Mouse (Mus musculus): Measurements from ENCODE around the gene Dock1. TPM values are rescaled to one million over a fixed set of nuclear protein-coding genes. Genes with fewer than 3 reads are reported as not detected.
A peak's percentile ranks its signal among the peaks of the same experiment; 100 is the strongest.

Dock1 gene
- polyA plus RNA-seq, 1 experiment from 2014 or later, result 24.7 TPM

DNA sequence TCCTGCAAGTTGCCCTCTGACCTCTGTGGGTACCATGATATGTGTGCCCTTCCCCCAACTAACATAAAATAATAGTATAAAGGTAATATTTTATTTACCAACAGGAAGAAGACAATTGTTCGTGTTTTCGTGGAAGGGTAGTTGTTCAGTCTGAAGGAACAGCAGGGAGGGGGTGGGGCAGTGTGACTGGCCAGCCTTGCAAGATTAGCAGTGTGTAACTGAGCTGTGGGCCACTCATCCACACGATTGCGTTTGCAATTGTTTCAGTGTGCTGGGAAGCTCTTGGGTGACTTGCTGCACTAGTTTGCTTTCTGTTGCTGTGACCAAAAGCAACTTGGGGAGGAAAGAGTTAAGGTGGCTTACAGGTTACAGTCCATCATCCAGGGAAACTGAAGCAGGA lies 7.4 kb downstream of the Dock1 start:
- 55% methylated on average over 4 of the region's 4 CpGs for WGBS
- H3K4me3 ChIP-seq, result no peak overlapping the region
- DNase-seq (ENCODE audit: low spot score), result no peak
- H3K27me3 ChIP-seq (ENCODE audit: insufficient read depth, poor library complexity, severe bottlenecking), result no peaks in the 10 kb centered on the region
- no peaks in the 10 kb centered on the region for H3K9me3 ChIP-seq
- peaks cover 50% of the 10 kb centered on the region for H3K4me1 ChIP-seq
- H3K36me3 ChIP-seq, result peaks cover 3% of the 10 kb centered on the region; the same call in 1 of the 2 replicates
- H3K27ac ChIP-seq, result no peak overlapping the region

DNA sequence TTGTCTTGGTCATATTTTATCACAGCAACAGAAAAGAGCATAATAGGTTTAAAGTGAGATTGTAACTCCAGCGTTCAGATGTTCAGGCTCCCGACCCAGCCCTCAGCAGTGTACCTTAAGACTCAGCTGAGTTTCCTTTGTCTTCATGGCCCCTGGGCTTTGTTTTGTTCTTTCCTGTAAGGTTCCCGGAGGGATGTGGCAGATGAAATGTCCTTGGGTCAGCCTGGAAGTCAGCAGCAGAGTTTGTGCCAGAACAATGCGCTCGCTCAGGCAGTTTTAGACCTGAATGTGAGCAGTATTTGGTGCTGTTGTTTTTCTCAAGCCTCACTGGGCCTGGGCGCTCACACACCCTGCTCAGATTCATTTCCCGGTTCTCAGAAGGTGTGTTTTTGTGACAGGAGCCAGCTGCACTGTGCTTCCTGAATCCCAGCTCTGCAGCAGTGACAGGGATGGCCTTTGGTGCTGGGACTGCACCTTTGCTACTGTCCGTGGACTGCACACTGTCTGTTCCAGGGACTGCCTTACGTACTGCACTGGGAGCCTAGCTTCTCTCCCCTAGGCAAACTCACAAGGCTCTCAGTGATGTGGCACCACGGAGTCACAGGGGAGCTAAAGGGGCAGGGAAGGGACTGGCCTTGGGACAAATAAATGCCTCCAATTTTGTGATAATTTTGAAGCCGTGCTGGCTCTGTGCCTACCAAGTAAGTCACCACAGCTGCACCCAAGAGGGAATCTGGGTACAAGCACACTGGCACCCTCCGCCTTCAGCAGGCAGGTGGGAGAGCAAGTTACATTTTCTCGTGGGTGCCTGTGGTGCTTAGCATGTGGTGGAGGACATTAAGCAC lies 9.1 kb downstream of the Dock1 start:
- H3K4me3 ChIP-seq, result no peak overlapping the region
- no peak for DNase-seq (ENCODE audit: low spot score)
- peaks cover 10% of the 10 kb centered on the region; the same call in 1 of the 2 replicates for H3K36me3 ChIP-seq
- no peak overlapping the region for H3K27ac ChIP-seq
- no peaks in the 10 kb centered on the region for H3K9me3 ChIP-seq
- peaks cover 43% of the 10 kb centered on the region for H3K4me1 ChIP-seq
- H3K27me3 ChIP-seq (ENCODE audit: insufficient read depth, poor library complexity, severe bottlenecking), result no peaks in the 10 kb centered on the region
- 69% methylated on average over 13 of the region's 13 CpGs for WGBS

DNA sequence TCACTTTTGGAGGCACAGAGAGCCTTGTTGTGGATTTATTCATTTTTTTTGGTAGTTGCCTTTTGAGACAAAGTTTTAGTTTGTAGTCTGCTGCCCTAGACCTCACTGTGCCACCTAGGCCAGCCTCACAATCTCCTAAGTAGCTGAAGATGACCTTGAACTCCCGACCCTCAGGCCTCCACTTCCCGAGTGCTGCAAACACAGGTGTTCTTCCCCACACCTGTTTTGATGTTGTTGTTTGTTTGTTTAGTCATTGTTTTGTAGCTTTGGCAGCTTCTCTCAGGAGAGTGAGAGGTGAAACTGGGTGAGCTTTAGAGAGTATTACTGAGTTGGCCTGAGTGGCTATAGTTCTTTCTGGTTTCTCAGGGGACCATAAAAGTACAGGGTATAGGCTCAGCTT lies 9.7 kb downstream of the Dock1 start:
- Histone ChIP-seq H3K9me3 (no peaks in the 10 kb centered on the region), H3K27ac (0 out of 2 replicates have a peak overlapping the region, but pooled peaks have one; percentile 0), H3K27me3 (ENCODE audit: insufficient read depth, poor library complexity, severe bottlenecking) (no peaks in the 10 kb centered on the region), H3K4me3 (no peak overlapping the region), H3K36me3 (peaks cover 10% of the 10 kb centered on the region; the same call in 1 of the 2 replicates), H3K4me1 (peaks cover 37% of the 10 kb centered on the region)
- WGBS, result 72% methylated on average over 2 of the region's 2 CpGs
- no peak for DNase-seq (ENCODE audit: low spot score)

- Histone ChIP-seq H3K4me1 (peaks cover 29% of the 10 kb centered on the region), H3K4me3 (no peak overlapping the region), H3K27me3 (ENCODE audit: insufficient read depth, poor library complexity, severe bottlenecking) (no peaks in the 10 kb centered on the region), H3K36me3 (peaks cover 14% of the 10 kb centered on the region), H3K9me3 (no peaks in the 10 kb centered on the region), H3K27ac (no peak overlapping the region)
- DNase-seq (ENCODE audit: low spot score), result no peak
- 86% methylated on average over 12 of the region's 12 CpGs for WGBS
Measured at GRCm38 (mm10) chr7:134681729-134682527, 11.5 kb downstream of the Dock1 start.

GRCm38 (mm10) chr7:134688332-134688731 lies 17.9 kb downstream of the Dock1 start:
- DNase-seq (ENCODE audit: low spot score), result no peak
- Histone ChIP-seq H3K4me3 (no peak overlapping the region), H3K4me1 (0 out of 2 replicates have a peak, but pooled peaks cover 4% of the 10 kb centered on the region), H3K36me3 (peaks cover 18% of the 10 kb centered on the region), H3K9me3 (no peaks in the 10 kb centered on the region), H3K27me3 (ENCODE audit: insufficient read depth, poor library complexity, severe bottlenecking) (no peaks in the 10 kb centered on the region), H3K27ac (no peak overlapping the region)
- WGBS, result 83% methylated on average over 6 of the region's 6 CpGs

DNA sequence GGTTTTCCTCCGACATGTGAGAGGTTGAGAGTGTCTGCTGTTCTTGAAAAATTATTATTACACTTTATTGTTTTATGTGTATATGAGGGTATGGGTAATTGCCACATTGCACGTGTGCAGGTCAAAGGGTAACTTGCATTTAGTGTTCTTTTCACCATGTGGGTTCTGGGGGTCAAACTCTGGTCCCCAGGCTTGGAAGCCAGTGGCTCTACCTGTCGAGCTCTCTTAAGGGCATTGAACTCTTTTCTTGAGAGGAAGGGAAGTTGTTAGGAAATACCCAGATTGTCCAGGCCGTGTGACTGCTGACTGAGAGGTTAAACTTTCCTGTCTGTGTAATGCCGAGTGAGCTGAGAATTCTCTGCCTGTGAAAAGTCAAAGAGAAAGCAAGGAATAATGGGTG lies 19.7 kb downstream of the Dock1 start:
- DNase-seq (ENCODE audit: low spot score), result no peak
- 84% methylated on average over 5 of the region's 5 CpGs for WGBS

GRCm38 (mm10) chr7:134690806-134691205 lies 20.4 kb downstream of the Dock1 start:
- no peak overlapping the region for H3K4me3 ChIP-seq
- peaks cover 15% of the 10 kb centered on the region for H3K4me1 ChIP-seq
- 93% methylated on average over 3 of the region's 3 CpGs for WGBS
- no peaks in the 10 kb centered on the region for H3K27me3 ChIP-seq (ENCODE audit: insufficient read depth, poor library complexity, severe bottlenecking)
- DNase-seq (ENCODE audit: low spot score), result no peak
- H3K36me3 ChIP-seq, result peaks cover 16% of the 10 kb centered on the region
- no peak overlapping the region for H3K27ac ChIP-seq
- H3K9me3 ChIP-seq, result no peaks in the 10 kb centered on the region

More for the DNA sequence above, 19.7 kb downstream of the Dock1 start:
- Histone ChIP-seq H3K9me3 (no peaks in the 10 kb centered on the region), H3K27ac (no peak overlapping the region), H3K36me3 (peaks cover 16% of the 10 kb centered on the region), H3K27me3 (ENCODE audit: insufficient read depth, poor library complexity, severe bottlenecking) (no peaks in the 10 kb centered on the region), H3K4me1 (peaks cover 8% of the 10 kb centered on the region; the same call in 1 of the 2 replicates), H3K4me3 (no peak overlapping the region)

- H3K4me1 ChIP-seq, result peaks cover 29% of the 10 kb centered on the region
- no peaks in the 10 kb centered on the region for H3K9me3 ChIP-seq
- H3K36me3 ChIP-seq, result peaks cover 4% of the 10 kb centered on the region; the same call in 1 of the 2 replicates
- no peak overlapping the region for H3K27ac ChIP-seq
- no peak for DNase-seq (ENCODE audit: low spot score)
- 90% methylated on average over 1 of the region's 1 CpGs for WGBS
- H3K4me3 ChIP-seq, result no peak overlapping the region
- no peaks in the 10 kb centered on the region for H3K27me3 ChIP-seq (ENCODE audit: insufficient read depth, poor library complexity, severe bottlenecking)
Measured at GRCm38 (mm10) chr7:134693325-134693724, 22.9 kb downstream of the Dock1 start.

DNA sequence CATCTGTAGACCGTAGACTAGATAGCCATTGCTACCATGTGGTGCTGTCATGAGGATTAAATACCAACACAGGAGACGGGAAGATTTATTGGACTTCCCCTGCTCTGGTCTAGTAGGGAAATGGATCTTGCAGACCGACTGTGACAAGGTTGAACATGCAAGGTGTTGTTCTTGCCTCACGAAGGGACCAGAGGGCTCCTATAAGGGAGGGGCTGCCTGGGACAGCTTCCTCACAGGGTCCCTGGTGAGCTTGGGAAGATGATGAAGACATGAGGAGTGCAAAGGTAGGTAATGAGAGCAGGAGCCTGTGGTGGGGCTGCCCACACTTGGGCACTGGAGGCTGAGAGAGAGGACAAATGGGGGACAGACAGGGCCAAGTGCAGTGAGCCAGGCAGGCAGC lies 25.0 kb downstream of the Dock1 start:
- no peaks in the 10 kb centered on the region for H3K27me3 ChIP-seq (ENCODE audit: insufficient read depth, poor library complexity, severe bottlenecking)
- H3K4me1 ChIP-seq, result peaks cover 36% of the 10 kb centered on the region
- H3K36me3 ChIP-seq, result peaks cover 4% of the 10 kb centered on the region; the same call in 1 of the 2 replicates
- H3K9me3 ChIP-seq, result no peaks in the 10 kb centered on the region
- H3K27ac ChIP-seq, result no peak overlapping the region
- H3K4me3 ChIP-seq, result no peak overlapping the region
- DNase-seq (ENCODE audit: low spot score), result no peak
- 83% methylated on average over 4 of the region's 4 CpGs for WGBS

DNA sequence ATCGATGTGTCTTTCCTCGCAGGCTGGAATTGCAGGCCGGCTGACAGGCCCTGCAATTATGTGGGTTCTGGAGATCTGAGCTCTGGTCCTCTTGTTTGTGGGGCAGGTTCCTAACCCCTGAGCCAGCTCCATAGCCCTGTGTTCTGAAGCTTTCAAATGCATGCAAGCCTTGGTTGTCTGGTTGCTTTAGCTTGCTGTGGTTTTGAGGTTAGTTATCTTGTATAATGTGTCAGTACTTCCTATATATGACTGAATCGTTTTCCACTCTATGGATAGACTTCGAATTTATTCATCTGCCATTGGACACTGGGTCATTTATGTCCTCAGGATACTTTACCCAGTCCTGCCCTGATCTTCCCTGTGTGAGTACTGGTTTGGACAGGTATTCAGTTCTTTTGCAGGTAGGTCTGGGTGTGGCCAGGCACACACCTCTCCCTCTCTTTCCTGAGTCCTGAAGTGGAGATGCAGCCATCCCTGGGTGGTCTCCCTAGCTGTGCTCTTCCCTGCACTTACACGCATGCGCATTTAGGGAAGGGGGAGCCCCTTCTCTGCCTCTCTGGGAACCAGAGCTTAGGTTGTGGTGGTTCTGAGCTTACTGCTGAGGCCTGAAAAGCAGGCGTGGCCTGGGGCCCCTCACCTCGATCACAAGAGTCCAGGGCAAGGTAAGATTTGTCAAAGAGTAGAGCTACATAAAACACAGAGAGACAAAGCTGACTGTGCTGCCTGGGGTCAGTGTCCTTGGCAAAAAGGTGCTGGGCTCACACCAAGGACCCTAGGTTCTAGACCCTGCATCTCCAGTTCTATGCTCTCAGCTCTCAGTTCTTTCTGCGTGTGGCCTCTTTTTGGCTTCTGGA lies 25.9 kb downstream of the Dock1 start:
- H3K27me3 ChIP-seq (ENCODE audit: insufficient read depth, poor library complexity, severe bottlenecking), result no peaks in the 10 kb centered on the region
- no peaks in the 10 kb centered on the region for H3K9me3 ChIP-seq
- H3K4me3 ChIP-seq, result no peak overlapping the region
- 80% methylated on average over 10 of the region's 10 CpGs for WGBS
- no peak for DNase-seq (ENCODE audit: low spot score)
- peaks cover 4% of the 10 kb centered on the region; the same call in 1 of the 2 replicates for H3K36me3 ChIP-seq
- peaks cover 38% of the 10 kb centered on the region for H3K4me1 ChIP-seq
- H3K27ac ChIP-seq, result no peak overlapping the region

DNA sequence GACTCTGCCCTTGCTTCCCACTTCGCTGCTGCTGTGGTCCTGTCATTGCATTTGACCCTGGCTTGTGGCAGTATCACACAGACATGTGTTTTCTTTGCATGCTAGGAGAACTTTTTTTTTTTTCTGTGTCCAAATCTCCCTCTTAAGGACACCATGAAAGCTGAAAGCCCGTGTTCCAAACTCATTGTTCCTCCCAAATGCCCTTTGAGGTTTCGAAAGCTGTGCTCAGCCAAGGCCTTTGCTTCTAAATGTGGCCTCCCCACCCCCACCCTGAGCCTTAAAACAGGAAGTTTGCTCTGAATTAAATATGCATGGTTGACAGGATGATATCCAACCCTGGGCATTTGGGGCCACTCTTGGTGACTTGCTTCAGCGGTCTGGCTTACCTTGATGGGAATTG lies 27.0 kb downstream of the Dock1 start:
- peaks cover 47% of the 10 kb centered on the region for H3K4me1 ChIP-seq
- no peak for DNase-seq (ENCODE audit: low spot score)
- no peaks in the 10 kb centered on the region for H3K9me3 ChIP-seq

GRCm38 (mm10) chr7:134698246-134698645 lies 27.8 kb downstream of the Dock1 start:
- 81% methylated on average over 5 of the region's 5 CpGs for WGBS
- Histone ChIP-seq H3K36me3 (0 out of 2 replicates have a peak, but pooled peaks cover under 1% of the 10 kb centered on the region), H3K27ac (no peak overlapping the region), H3K4me1 (peaks cover 48% of the 10 kb centered on the region), H3K27me3 (ENCODE audit: insufficient read depth, poor library complexity, severe bottlenecking) (no peaks in the 10 kb centered on the region), H3K4me3 (no peak overlapping the region), H3K9me3 (no peaks in the 10 kb centered on the region)
- no peak for DNase-seq (ENCODE audit: low spot score)

More for the DNA sequence above, 27.0 kb downstream of the Dock1 start:
- Histone ChIP-seq H3K27ac (0 out of 2 replicates have a peak overlapping the region, but pooled peaks have one; percentile 16), H3K36me3 (peaks cover 4% of the 10 kb centered on the region; the same call in 1 of the 2 replicates), H3K4me3 (no peak overlapping the region), H3K27me3 (ENCODE audit: insufficient read depth, poor library complexity, severe bottlenecking) (no peaks in the 10 kb centered on the region)
- WGBS, result 64% methylated on average over 4 of the region's 4 CpGs

Data from heart, embryonic 10.5 days (tissue).